Mouse (Mus musculus) c-Kit-positive CD71-positive TER-119-negative erythroid progenitor cells, embryonic 14.5 days (primary cell): Measurements from ENCODE around the gene Brox.
A peak's percentile ranks its signal among the peaks of the same experiment; 100 is the strongest.

Experiments
- DNase-seq: peaks from one replicate; pipeline ENCODE4 v3.0.0-alpha.2; 2013; ENCODE audit warnings: low read depth

The Brox gene

GRCm38 (mm10) chr1:183272867-183273818 is 23.9 kb downstream of the Brox start:
- DNase-seq, result peak; percentile 38

GRCm38 (mm10) chr1:183267666-183268065 is 29.4 kb downstream of the Brox start:
- DNase-seq, result no peak

GRCm38 (mm10) chr1:183265921-183266467 is 31.1 kb downstream of the Brox start:
- no peak for DNase-seq

GRCm38 (mm10) chr1:183264145-183265008 is 32.7 kb downstream of the Brox start:
- DNase-seq, result no peak

- DNase-seq, result no peak
Measured at GRCm38 (mm10) chr1:183252574-183252973, 44.5 kb downstream of the Brox start.

GRCm38 (mm10) chr1:183251818-183252217 is 45.3 kb downstream of the Brox start:
- no peak for DNase-seq

GRCm38 (mm10) chr1:183250612-183251011 is 46.5 kb downstream of the Brox start:
- DNase-seq, result no peak

GRCm38 (mm10) chr1:183248144-183248543 is 48.9 kb downstream of the Brox start:
- DNase-seq, result peak; percentile 38

GRCm38 (mm10) chr1:183243293-183243692 is 53.8 kb downstream of the Brox start:
- no peak for DNase-seq

GRCm38 (mm10) chr1:183237901-183238300 is 59.2 kb downstream of the Brox start:
- no peak for DNase-seq

GRCm38 (mm10) chr1:183236460-183236859 is 60.6 kb downstream of the Brox start:
- DNase-seq, result no peak

- no peak for DNase-seq
Measured at GRCm38 (mm10) chr1:183233679-183234174, 63.3 kb downstream of the Brox start.

GRCm38 (mm10) chr1:183232985-183233678 is 63.9 kb downstream of the Brox start:
- no peak for DNase-seq

GRCm38 (mm10) chr1:183227469-183227868 is 69.6 kb downstream of the Brox start:
- DNase-seq, result no peak
